Mouse (Mus musculus) MEL (cell line): ENCODE measurements around the gene Gria1. TPM values are rescaled to one million over a fixed set of nuclear protein-coding genes. Genes with fewer than 3 reads are reported as not detected.

Experiments
- DNase-seq: peaks from one replicate; pipeline ENCODE4 v3.0.0; 2011; ENCODE audit warnings: low read depth, low spot score
- H3K27ac ChIP-seq: 2 replicates; pipeline ENCODE4 v1.5.1; 2012; ENCODE audit warnings: low read depth, mild to moderate bottlenecking, control low read depth, low read length, moderate library complexity; ENCODE audit not compliant: control insufficient read depth
- H3K27me3 ChIP-seq, 2 experiments: fragments of 150-350 bp in 1 of 2; sonication (generic) in 1 of 2; 2 replicates each; pipeline ENCODE4 v1.6.1; 2012; ENCODE audit warnings: low read length in 2 of 2, mild to moderate bottlenecking in 2 of 2, improper control_type of control experiment in 1 of 2, moderate library complexity in 1 of 2; ENCODE audit not compliant: insufficient read depth in 2 of 2, control insufficient read depth in 1 of 2
- H3K36me3 ChIP-seq, 2 experiments: 2 replicates each; pipeline ENCODE4 v1.6.1; 2012 to 2014; ENCODE audit warnings: low read length in 2 of 2, improper control_type of control experiment in 1 of 2, inconsistent platforms in 1 of 2, mild to moderate bottlenecking in 1 of 2; ENCODE audit not compliant: insufficient read depth in 2 of 2, control insufficient read depth in 1 of 2
- H3K4me1 ChIP-seq, 2 experiments: fragments of 150-350 bp in 1 of 2; sonication (generic) in 1 of 2; 2 replicates each; pipeline ENCODE4 v1.6.1; 2012; ENCODE audit warnings: low read length in 2 of 2, improper control_type of control experiment in 1 of 2, mild to moderate bottlenecking in 1 of 2; ENCODE audit not compliant: insufficient read depth in 2 of 2, control insufficient read depth in 1 of 2
- H3K4me3 ChIP-seq, 2 experiments: fragments of 150-350 bp in 1 of 2; sonication (generic) in 1 of 2; 2 replicates each; pipeline ENCODE4 v1.5.1; 2012; ENCODE audit warnings: low read depth in 2 of 2, low read length in 2 of 2, mild to moderate bottlenecking in 2 of 2, moderate library complexity in 2 of 2, control low read depth in 1 of 2, improper control_type of control experiment in 1 of 2; ENCODE audit not compliant: control insufficient read depth in 1 of 2, insufficient read depth in 1 of 2
- H3K79me2 ChIP-seq: 2 replicates; pipeline ENCODE4 v1.6.1; 2012; ENCODE audit warnings: mild to moderate bottlenecking, low read length, moderate library complexity; ENCODE audit not compliant: control insufficient read depth, poor library complexity, insufficient read depth
- H3K9ac ChIP-seq: 2 replicates; pipeline ENCODE4 v1.6.1; 2012; ENCODE audit warnings: low read depth, mild to moderate bottlenecking, control low read depth, low read length, moderate library complexity; ENCODE audit not compliant: control insufficient read depth, poor library complexity, severe bottlenecking
- H3K9me3 ChIP-seq: fragments of 150-350 bp; sonication (generic); replicated peaks from 2 replicates; pipeline ENCODE4 v1.6.1; 2012; ENCODE audit warnings: mild to moderate bottlenecking, low read length, improper control_type of control experiment, moderate library complexity; ENCODE audit not compliant: insufficient read depth
- CHD2 ChIP-seq: IDR thresholded peaks from 2 replicates; pipeline ENCODE4 v1.6.1; 2011; ENCODE audit warnings: low read length, improper control_type of control experiment
- CTCF ChIP-seq, 3 experiments: IDR thresholded peaks in 2 of 3; conservative IDR thresholded peaks in 1 of 3; 2 replicates each; pipeline ENCODE4 v1.5.1; 2011 to 2012; ENCODE audit warnings: low read length in 3 of 3, low read depth in 2 of 3, mild to moderate bottlenecking in 2 of 3, improper control_type of control experiment in 1 of 3, inconsistent platforms in 1 of 3, mixed read lengths in 1 of 3, moderate library complexity in 1 of 3; ENCODE audit not compliant: control insufficient read depth in 1 of 3, insufficient read depth in 1 of 3, poor library complexity in 1 of 3, severe bottlenecking in 1 of 3
- E2F4 ChIP-seq: IDR thresholded peaks from 2 replicates; pipeline ENCODE4 v1.6.1; 2011; ENCODE audit warnings: low read depth, low read length, improper control_type of control experiment, borderline replicate concordance
- ETS1 ChIP-seq: IDR thresholded peaks from 2 replicates; pipeline ENCODE4 v1.6.1; 2012; ENCODE audit warnings: low read depth, mild to moderate bottlenecking, inconsistent platforms, low read length, improper control_type of control experiment, moderate library complexity
- GABPA ChIP-seq: IDR thresholded peaks from 2 replicates; pipeline ENCODE4 v1.6.1; 2012; ENCODE audit warnings: low read depth, mild to moderate bottlenecking, inconsistent platforms, low read length, improper control_type of control experiment, moderate library complexity
- HCFC1 ChIP-seq: IDR thresholded peaks from 2 replicates; pipeline ENCODE4 v1.6.1; 2012; ENCODE audit warnings: low read depth, mild to moderate bottlenecking, inconsistent platforms, low read length, improper control_type of control experiment, moderate library complexity
- MAFK ChIP-seq: IDR thresholded peaks from 2 replicates; pipeline ENCODE4 v1.6.1; 2011; ENCODE audit warnings: low read depth, mild to moderate bottlenecking, low read length, improper control_type of control experiment, borderline replicate concordance
- MAX ChIP-seq: IDR thresholded peaks from 2 replicates; pipeline ENCODE4 v1.6.1; 2011; ENCODE audit warnings: low read length, improper control_type of control experiment
- MAZ ChIP-seq: IDR thresholded peaks from 2 replicates; pipeline ENCODE4 v1.6.1; 2012; ENCODE audit warnings: low read depth, mild to moderate bottlenecking, inconsistent platforms, low read length, improper control_type of control experiment
- MEF2A ChIP-seq: IDR thresholded peaks from 2 replicates; pipeline ENCODE4 v1.6.1; 2014; ENCODE audit warnings: low read depth, mild to moderate bottlenecking, inconsistent platforms, low read length, improper control_type of control experiment; ENCODE audit not compliant: poor library complexity, insufficient replicate concordance, severe bottlenecking; ENCODE audit errors: extremely low read depth
- NRF1 ChIP-seq: IDR thresholded peaks from 2 replicates; pipeline ENCODE4 v1.6.1; 2014; ENCODE audit warnings: low read depth, mild to moderate bottlenecking, inconsistent platforms, low read length, improper control_type of control experiment, moderate library complexity; ENCODE audit not compliant: poor library complexity, insufficient read depth, severe bottlenecking
- POLR2A ChIP-seq, 2 experiments: IDR thresholded peaks; 2 replicates each; pipeline ENCODE4 v1.6.1; 2011 to 2012; ENCODE audit warnings: low read length in 2 of 2, mild to moderate bottlenecking in 2 of 2, control low read depth in 1 of 2, improper control_type of control experiment in 1 of 2, low read depth in 1 of 2, moderate library complexity in 1 of 2; ENCODE audit not compliant: control insufficient read depth in 1 of 2, insufficient read depth in 1 of 2, poor library complexity in 1 of 2
- POLR2AphosphoS5 ChIP-seq: IDR thresholded peaks from 2 replicates; pipeline ENCODE4 v1.6.1; 2012; ENCODE audit warnings: low read depth, borderline replicate concordance, mild to moderate bottlenecking, inconsistent platforms, low read length, moderate library complexity, mixed read lengths
- RAD21 ChIP-seq: IDR thresholded peaks from 2 replicates; pipeline ENCODE4 v1.6.1; 2011; ENCODE audit warnings: mild to moderate bottlenecking, low read depth, low read length, improper control_type of control experiment
- RCOR1 ChIP-seq: IDR thresholded peaks from 2 replicates; pipeline ENCODE4 v1.6.1; 2012; ENCODE audit warnings: low read depth, mild to moderate bottlenecking, inconsistent platforms, low read length, improper control_type of control experiment
- SMC3 ChIP-seq: IDR thresholded peaks from 2 replicates; pipeline ENCODE4 v1.6.1; 2011; ENCODE audit warnings: low read depth, low read length, improper control_type of control experiment
- TAL1 ChIP-seq: IDR thresholded peaks from 2 replicates; pipeline ENCODE4 v1.6.1; 2012; ENCODE audit warnings: mild to moderate bottlenecking, inconsistent platforms, low read length, moderate library complexity, mixed read lengths
- UBTF ChIP-seq: IDR thresholded peaks from 2 replicates; pipeline ENCODE4 v1.6.1; 2012; ENCODE audit warnings: low read depth, mild to moderate bottlenecking, inconsistent platforms, low read length, improper control_type of control experiment, moderate library complexity, borderline replicate concordance; ENCODE audit not compliant: insufficient read depth
- USF1 ChIP-seq: IDR thresholded peaks from 2 replicates; pipeline ENCODE4 v1.6.1; 2014; ENCODE audit warnings: low read depth, mild to moderate bottlenecking, inconsistent platforms, low read length, improper control_type of control experiment, moderate library complexity
- USF2 ChIP-seq, 2 experiments: IDR thresholded peaks; 2 replicates each; pipeline ENCODE4 v1.6.1; 2011 to 2012; ENCODE audit warnings: improper control_type of control experiment in 2 of 2, low read length in 2 of 2, borderline replicate concordance in 1 of 2, inconsistent platforms in 1 of 2, low read depth in 1 of 2, mild to moderate bottlenecking in 1 of 2; ENCODE audit not compliant: insufficient read depth in 1 of 2
- ZC3H11A ChIP-seq: IDR thresholded peaks from 2 replicates; pipeline ENCODE4 v1.6.1; 2012; ENCODE audit warnings: low read depth, mild to moderate bottlenecking, inconsistent platforms, low read length, improper control_type of control experiment
- polyA plus RNA-seq, 2 experiments: library from polyadenylated mRNA; stranded (reverse) in 1 of 2; unstranded in 1 of 2; fragments of >175 nt in 1 of 2; fragments of >200 nt in 1 of 2; gene quantifications; 2 replicates each; pipeline versions ENCODE4 v1.2.1 to v1.2.4; 2012; ENCODE audit warnings: low replicate concordance in 2 of 2, low read depth in 1 of 2; ENCODE audit not compliant: insufficient read length in 2 of 2, insufficient read depth in 1 of 2, missing spikeins in 1 of 2
- total RNA-seq: library from RNA; depleted of rRNA; stranded (reverse); fragments of 300-350 nt; gene quantifications from 2 replicates; pipeline ENCODE4 v1.2.3, GENCODE M21; 2012

Gria1 gene
- total and polyA plus RNA-seq, 3 experiments: not detected

DNA sequence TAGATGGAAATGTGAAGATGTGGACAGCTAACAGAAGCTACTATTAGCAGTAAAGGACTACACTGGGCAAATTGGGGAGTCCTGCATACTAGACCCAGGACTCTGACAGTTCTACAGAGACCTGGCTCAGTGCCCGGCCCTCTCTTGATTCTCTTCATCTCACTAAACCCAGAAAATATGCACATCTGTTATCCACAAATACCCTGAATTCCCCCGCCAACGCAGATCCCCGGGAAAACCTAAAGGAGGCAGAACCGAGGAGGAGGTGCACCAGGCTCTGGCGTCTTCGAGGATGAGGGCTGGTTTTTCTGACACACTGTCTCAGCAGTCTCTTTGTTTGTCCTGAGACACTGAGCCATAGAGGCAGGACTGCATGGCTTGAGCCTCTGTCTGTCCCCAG lies 27.6 kb downstream of the Gria1 start:
- Histone ChIP-seq H3K36me3 (no peaks in the 10 kb centered on the region), H3K27ac (no peak overlapping the region), H3K4me1 (no peaks in the 10 kb centered on the region), H3K9ac (no peak overlapping the region), H3K79me2 (no peaks in the 10 kb centered on the region), H3K4me3 (no peak overlapping the region), H3K9me3 (no peaks in the 10 kb centered on the region), H3K27me3 (no peaks in the 10 kb centered on the region)
- DNase-seq: no peak
- TF ChIP-seq CTCF (IDR thresholded peaks at IDR 0.05 in 2 of 3, conservative IDR thresholded peaks at IDR 0.05 in 1 of 3; ENCODE audit: control insufficient read depth in 1 of 3, insufficient read depth in 1 of 3, low read depth in 2 of 3, low read length in 3 of 3, poor library complexity in 1 of 3, severe bottlenecking in 1 of 3) (no peak), RAD21 (no peak), USF2 (IDR thresholded peaks at IDR 0.05; ENCODE audit: borderline replicate concordance in 1 of 2, insufficient read depth in 1 of 2, low read depth in 1 of 2, low read length in 2 of 2) (no peak), ZC3H11A (no peak), TAL1 (no peak), GABPA (no peak), USF1 (no peak), SMC3 (no peak), POLR2AphosphoS5 (no peak), MAFK (no peak), E2F4 (no peak), MAX (no peak), NRF1 (no peak)

DNA sequence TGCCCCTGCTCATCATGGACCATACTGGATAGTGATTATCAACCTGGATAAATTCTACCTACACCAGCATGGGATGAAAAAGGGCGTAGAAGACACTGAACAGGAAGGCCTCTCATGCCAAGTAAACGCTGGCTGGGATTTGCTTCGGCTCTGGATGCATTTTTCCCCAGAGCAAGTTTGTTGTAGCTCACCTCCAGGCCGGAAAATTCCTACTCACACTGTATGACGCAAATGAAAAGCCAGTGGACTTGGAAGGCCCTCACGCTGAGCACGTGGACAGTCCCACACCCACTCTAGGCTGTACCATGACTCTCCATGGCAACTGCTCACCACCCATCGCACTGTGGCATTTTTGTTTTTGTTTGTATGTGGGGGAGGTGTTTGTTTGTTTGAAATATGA lies 28.1 kb downstream of the Gria1 start:
- no peaks in the 10 kb centered on the region for H3K27me3 ChIP-seq
- H3K79me2 ChIP-seq: no peaks in the 10 kb centered on the region
- H3K9me3 ChIP-seq: no peaks in the 10 kb centered on the region
- TF ChIP-seq RCOR1 (no peak), MAZ (no peak)
- no peaks in the 10 kb centered on the region for H3K4me1 ChIP-seq
- H3K27ac ChIP-seq: no peak overlapping the region
- H3K36me3 ChIP-seq: no peaks in the 10 kb centered on the region
- no peak overlapping the region for H3K9ac ChIP-seq
- no peak for DNase-seq
- H3K4me3 ChIP-seq: no peak overlapping the region

GRCm38 (mm10) chr11:57042057-57042456 lies 30.9 kb downstream of the Gria1 start:
- H3K9ac ChIP-seq: no peak overlapping the region
- H3K4me3 ChIP-seq: no peak overlapping the region
- no peak for DNase-seq
- no peaks in the 10 kb centered on the region for H3K79me2 ChIP-seq
- no peak for TF ChIP-seq NRF1
- TF ChIP-seq ETS1: no peak
- no peak for TF ChIP-seq TAL1
- no peak for TF ChIP-seq GABPA
- TF ChIP-seq ZC3H11A: no peak
- TF ChIP-seq USF1: no peak
- no peak for TF ChIP-seq HCFC1
- TF ChIP-seq CTCF (IDR thresholded peaks at IDR 0.05 in 2 of 3, conservative IDR thresholded peaks at IDR 0.05 in 1 of 3; ENCODE audit: control insufficient read depth in 1 of 3, insufficient read depth in 1 of 3, low read depth in 2 of 3, low read length in 3 of 3, poor library complexity in 1 of 3, severe bottlenecking in 1 of 3): no peak
- TF ChIP-seq CHD2: no peak
- TF ChIP-seq POLR2AphosphoS5: no peak
- TF ChIP-seq RAD21: no peak
- no peak for TF ChIP-seq POLR2A (IDR thresholded peaks at IDR 0.05; ENCODE audit: control insufficient read depth in 1 of 2, insufficient read depth in 1 of 2, low read depth in 1 of 2, low read length in 2 of 2, poor library complexity in 1 of 2)
- no peak for TF ChIP-seq RCOR1
- TF ChIP-seq MEF2A: no peak
- no peak for TF ChIP-seq USF2 (IDR thresholded peaks at IDR 0.05; ENCODE audit: borderline replicate concordance in 1 of 2, insufficient read depth in 1 of 2, low read depth in 1 of 2, low read length in 2 of 2)
- TF ChIP-seq UBTF: no peak
- H3K4me1 ChIP-seq: no peaks in the 10 kb centered on the region
- H3K27me3 ChIP-seq: no peaks in the 10 kb centered on the region
- H3K9me3 ChIP-seq: no peaks in the 10 kb centered on the region
- H3K36me3 ChIP-seq: no peaks in the 10 kb centered on the region
- no peak overlapping the region for H3K27ac ChIP-seq
